Mouse (Mus musculus): ENCODE results near the gene Slc16a14. TPM values are rescaled to one million over a fixed set of nuclear protein-coding genes. Genes with fewer than 3 reads are reported as not detected.
"Not testable (repeated sequence)": the region's sequence is repeated elsewhere in the genome, so short reads cannot be mapped to it uniquely, and the experiment has no call there.

Slc16a14 gene
- polyA plus RNA-seq (2012; rRNA removed): 0.07 TPM in 1 of 2 replicates, not detected in the other

DNA sequence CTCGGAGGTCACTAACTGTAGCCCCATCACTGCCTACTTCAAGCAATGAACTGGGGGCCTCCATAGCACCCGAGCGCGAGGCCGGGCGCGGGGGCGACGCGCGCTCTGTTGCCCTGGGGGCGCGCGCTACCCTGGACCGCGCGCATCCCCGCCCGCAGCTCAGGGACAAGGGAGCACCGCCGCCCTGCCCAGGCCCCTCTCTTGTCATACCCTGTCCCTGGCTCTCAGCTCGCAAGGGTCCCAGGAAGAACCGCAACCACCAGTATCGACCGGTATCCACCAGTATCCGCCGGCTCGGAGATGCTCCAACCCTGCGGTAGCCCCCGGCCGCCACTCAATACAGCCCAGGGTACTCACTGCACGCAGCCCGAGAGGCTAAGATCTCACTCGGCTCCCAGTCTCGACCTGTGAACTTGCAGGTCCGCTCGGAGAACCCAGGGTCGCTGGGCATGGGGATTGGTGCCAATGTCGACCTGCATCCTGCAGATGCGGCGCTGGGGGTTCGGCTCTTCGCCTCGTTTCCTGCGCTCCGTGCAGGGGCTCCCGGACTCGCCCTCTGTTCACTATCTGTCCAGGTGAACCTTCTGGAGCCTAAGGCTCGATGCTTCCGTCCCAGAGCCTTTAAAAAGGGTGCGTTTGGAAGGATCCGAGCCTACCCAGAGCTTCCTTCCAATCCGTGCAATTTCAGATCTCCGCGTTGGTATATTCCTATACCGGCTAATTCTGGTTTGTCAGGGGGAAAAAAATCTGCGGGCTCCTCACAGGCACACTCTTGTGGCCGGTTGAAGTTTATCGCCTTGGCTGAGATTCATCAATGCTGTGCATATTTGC, at the start of gene Slc16a14:
Gene Slc16a14, minus strand, starts transcription at position 632 of the 831 bp plus-strand sequence.
- WGBS: 3% methylated on average over 58 of the region's 59 CpGs
- no peak for DNase-seq
- Histone ChIP-seq H3K27me3 (ENCODE audit: control insufficient read depth, insufficient read depth, low read length) (no peaks in the 10 kb centered on the region), H3K27ac (ENCODE audit: control insufficient read depth, insufficient read depth, low read length) (no peak within 1 kb of the TSS), H3K4me1 (replicated peaks; ENCODE audit: control insufficient read depth, insufficient read depth, low read length) (no peaks in the 10 kb centered on the region; the same call in 1 of the 2 replicates), H3K36me3 (ENCODE audit: control insufficient read depth, insufficient read depth, low read length) (no peaks in the 10 kb centered on the region), H3K4me3 (ENCODE audit: control insufficient read depth, insufficient read depth, low read length) (0 out of 2 replicates have a peak within 1 kb of the TSS, but pooled peaks have one; percentile 11)
- TF ChIP-seq POLR2A (IDR thresholded peaks at IDR 0.05; ENCODE audit: control insufficient read depth, extremely low read depth, insufficient read depth, low read length, poor library complexity) (no peak), CTCF (IDR thresholded peaks at IDR 0.05; ENCODE audit: borderline replicate concordance, control insufficient read depth, extremely low read depth, insufficient read depth, low read length, poor library complexity) (no peak)

- not testable (repeated sequence) for H3K4me3 ChIP-seq (ENCODE audit: control insufficient read depth, insufficient read depth, low read length); H3K4me1 ChIP-seq (replicated peaks; ENCODE audit: control insufficient read depth, insufficient read depth, low read length); H3K36me3 ChIP-seq (ENCODE audit: control insufficient read depth, insufficient read depth, low read length); H3K27me3 ChIP-seq (ENCODE audit: control insufficient read depth, insufficient read depth, low read length); DNase-seq; H3K27ac ChIP-seq (ENCODE audit: control insufficient read depth, insufficient read depth, low read length)
- WGBS: 16% methylated on average over 12 of the region's 12 CpGs
Measured at GRCm38 (mm10) chr1:84961779-84962178, 26.8 kb upstream of the Slc16a14 start.

GRCm38 (mm10) chr1:84957713-84958112, 22.8 kb upstream of the Slc16a14 start:
- WGBS: 78% methylated on average over 4 of the region's 4 CpGs
- H3K4me3 ChIP-seq (ENCODE audit: control insufficient read depth, insufficient read depth, low read length); DNase-seq; H3K27ac ChIP-seq (ENCODE audit: control insufficient read depth, insufficient read depth, low read length); H3K27me3 ChIP-seq (ENCODE audit: control insufficient read depth, insufficient read depth, low read length); H3K4me1 ChIP-seq (replicated peaks; ENCODE audit: control insufficient read depth, insufficient read depth, low read length); H3K36me3 ChIP-seq (ENCODE audit: control insufficient read depth, insufficient read depth, low read length): not testable (repeated sequence)

DNA sequence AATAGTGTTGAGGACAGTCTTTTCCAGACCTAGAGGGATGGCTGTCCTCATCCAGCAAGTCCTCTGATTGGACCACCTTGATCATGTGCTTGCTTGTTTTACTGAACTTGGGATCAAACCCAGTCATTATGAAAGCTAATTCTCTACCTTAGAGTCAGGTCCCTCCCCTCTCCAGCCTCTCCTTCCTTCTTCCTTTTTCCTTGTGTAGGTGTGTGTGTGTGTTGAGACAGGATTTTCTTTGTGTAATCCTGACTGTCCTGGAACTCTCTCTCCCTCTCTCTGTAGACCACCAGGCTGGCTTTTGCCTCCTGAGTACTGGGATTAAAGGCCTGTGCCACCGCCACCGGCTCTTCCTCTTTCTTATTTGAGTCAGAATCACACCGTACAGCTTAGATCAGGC, 21.8 kb upstream of the Slc16a14 start:
- not testable (repeated sequence) for DNase-seq; H3K4me3 ChIP-seq (ENCODE audit: control insufficient read depth, insufficient read depth, low read length); H3K4me1 ChIP-seq (replicated peaks; ENCODE audit: control insufficient read depth, insufficient read depth, low read length); H3K36me3 ChIP-seq (ENCODE audit: control insufficient read depth, insufficient read depth, low read length); H3K27ac ChIP-seq (ENCODE audit: control insufficient read depth, insufficient read depth, low read length); H3K27me3 ChIP-seq (ENCODE audit: control insufficient read depth, insufficient read depth, low read length)
- 95% methylated on average over 3 of the region's 3 CpGs for WGBS

- no peak for TF ChIP-seq CTCF (IDR thresholded peaks at IDR 0.05; ENCODE audit: borderline replicate concordance, control insufficient read depth, extremely low read depth, insufficient read depth, low read length, poor library complexity)
- TF ChIP-seq POLR2A (IDR thresholded peaks at IDR 0.05; ENCODE audit: control insufficient read depth, extremely low read depth, insufficient read depth, low read length, poor library complexity): no peak
- Histone ChIP-seq H3K36me3 (ENCODE audit: control insufficient read depth, insufficient read depth, low read length) (no peaks in the 10 kb centered on the region), H3K27me3 (ENCODE audit: control insufficient read depth, insufficient read depth, low read length) (no peaks in the 10 kb centered on the region), H3K4me3 (ENCODE audit: control insufficient read depth, insufficient read depth, low read length) (no peak overlapping the region), H3K4me1 (replicated peaks; ENCODE audit: control insufficient read depth, insufficient read depth, low read length) (no peaks in the 10 kb centered on the region), H3K27ac (ENCODE audit: control insufficient read depth, insufficient read depth, low read length) (no peak overlapping the region)
- 92% methylated on average over 10 of the region's 10 CpGs for WGBS
- no peak for DNase-seq
Measured at GRCm38 (mm10) chr1:84952456-84953181, 17.7 kb upstream of the Slc16a14 start.

DNA sequence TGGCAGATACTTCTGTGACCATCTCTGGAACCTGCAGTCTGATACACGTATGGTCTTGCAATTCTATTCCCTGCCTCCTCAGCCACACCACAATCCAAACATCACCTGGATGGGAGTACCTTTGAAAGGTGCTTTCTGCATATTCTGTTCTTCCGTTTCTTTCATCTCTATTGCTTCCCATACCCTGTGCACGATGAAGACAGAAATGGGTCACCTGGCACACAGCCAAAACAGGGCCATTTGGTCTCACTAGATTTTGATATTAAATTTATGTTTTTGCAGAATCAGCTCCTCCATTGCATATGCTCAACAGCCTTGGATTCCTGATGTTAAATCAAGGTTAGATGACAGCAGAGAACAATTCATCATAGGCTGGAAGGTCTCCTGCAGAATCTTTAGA, 16.6 kb upstream of the Slc16a14 start:
- DNase-seq: no peak
- H3K36me3 ChIP-seq (ENCODE audit: control insufficient read depth, insufficient read depth, low read length): no peaks in the 10 kb centered on the region
- 90% methylated on average over 3 of the region's 3 CpGs for WGBS
- no peaks in the 10 kb centered on the region for H3K4me1 ChIP-seq (replicated peaks; ENCODE audit: control insufficient read depth, insufficient read depth, low read length)
- H3K27ac ChIP-seq (ENCODE audit: control insufficient read depth, insufficient read depth, low read length): no peak overlapping the region
- H3K27me3 ChIP-seq (ENCODE audit: control insufficient read depth, insufficient read depth, low read length): no peaks in the 10 kb centered on the region
- no peak overlapping the region for H3K4me3 ChIP-seq (ENCODE audit: control insufficient read depth, insufficient read depth, low read length)
- TF ChIP-seq CTCF (IDR thresholded peaks at IDR 0.05; ENCODE audit: borderline replicate concordance, control insufficient read depth, extremely low read depth, insufficient read depth, low read length, poor library complexity) (no peak), POLR2A (IDR thresholded peaks at IDR 0.05; ENCODE audit: control insufficient read depth, extremely low read depth, insufficient read depth, low read length, poor library complexity) (no peak)

GRCm38 (mm10) chr1:84947390-84947789, 12.5 kb upstream of the Slc16a14 start:
- Histone ChIP-seq H3K27ac (ENCODE audit: control insufficient read depth, insufficient read depth, low read length) (no peak overlapping the region), H3K27me3 (ENCODE audit: control insufficient read depth, insufficient read depth, low read length) (no peaks in the 10 kb centered on the region), H3K36me3 (ENCODE audit: control insufficient read depth, insufficient read depth, low read length) (no peaks in the 10 kb centered on the region), H3K4me1 (replicated peaks; ENCODE audit: control insufficient read depth, insufficient read depth, low read length) (no peaks in the 10 kb centered on the region), H3K4me3 (ENCODE audit: control insufficient read depth, insufficient read depth, low read length) (no peak overlapping the region)
- DNase-seq: no peak
- WGBS: 89% methylated on average over 2 of the region's 2 CpGs
- TF ChIP-seq CTCF (IDR thresholded peaks at IDR 0.05; ENCODE audit: borderline replicate concordance, control insufficient read depth, extremely low read depth, insufficient read depth, low read length, poor library complexity) (no peak), POLR2A (IDR thresholded peaks at IDR 0.05; ENCODE audit: control insufficient read depth, extremely low read depth, insufficient read depth, low read length, poor library complexity) (no peak)
